Mouse (Mus musculus): ENCODE data around the gene Ifitm7. TPM values are rescaled to one million over a fixed set of nuclear protein-coding genes. Genes with fewer than 3 reads are reported as not detected.

The Ifitm7 gene
- total and polyA plus RNA-seq, 2 experiments from 2014 or later = 0.60 to 0.91 TPM

DNA sequence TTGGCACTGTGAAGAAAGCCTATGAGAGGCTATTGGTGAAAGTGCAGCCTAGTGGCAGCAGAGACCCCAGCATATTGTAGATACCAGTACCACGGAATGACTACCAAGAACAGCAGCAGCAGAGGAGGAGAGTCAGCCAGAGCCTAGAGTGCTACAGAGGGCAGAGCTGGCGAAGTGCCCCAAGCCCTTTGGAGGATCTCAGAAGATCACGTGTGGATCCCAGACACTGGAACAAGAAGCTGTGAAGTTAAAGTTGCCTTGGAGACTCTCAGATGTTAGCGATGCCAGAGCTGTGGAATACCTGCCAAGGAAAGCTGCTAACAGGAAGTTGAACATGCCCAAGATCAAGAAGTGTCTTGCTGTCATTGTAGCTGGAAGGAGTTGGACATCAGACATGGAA, 18.6 kb upstream of the Ifitm7 start:
- Histone ChIP-seq H3K4me1 (ENCODE audit: insufficient read depth, low read length) (no peaks in the 10 kb centered on the region), H3K27me3 (ENCODE audit: insufficient read depth, low read length) (no peaks in the 10 kb centered on the region)
- DNase-seq (ENCODE audit: low spot score) = no peak

DNA sequence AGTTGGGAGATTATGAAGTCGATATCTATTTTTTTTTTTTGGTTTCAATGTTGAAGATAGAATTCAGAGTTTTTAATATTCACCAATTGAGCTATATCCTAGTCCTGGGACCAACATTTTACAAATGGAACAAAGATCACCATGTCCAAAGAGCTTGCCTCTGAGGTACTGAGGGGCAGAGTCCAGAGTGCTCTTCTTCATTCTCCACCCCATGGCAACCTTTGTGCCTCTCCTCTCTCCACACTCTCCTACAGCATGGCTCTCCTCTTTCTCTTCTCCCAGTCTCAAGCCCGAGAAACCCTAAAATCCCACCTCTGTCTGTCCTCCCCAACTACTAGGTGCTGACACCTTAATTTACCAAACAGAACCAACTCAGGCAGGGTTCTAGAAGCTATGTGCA, 18.0 kb upstream of the Ifitm7 start:
- Histone ChIP-seq H3K27ac (ENCODE audit: low read depth, low read length) (no peak overlapping the region), H3K4me2 (ENCODE audit: low read depth, low read length, poor library complexity, severe bottlenecking) (no peak overlapping the region), H3K4me1 (ENCODE audit: insufficient read depth, low read length) (no peaks in the 10 kb centered on the region), H3K27me3 (ENCODE audit: insufficient read depth, low read length) (no peaks in the 10 kb centered on the region), H3K9me3 (ENCODE audit: low read length) (no peaks in the 10 kb centered on the region), H3K9ac (replicated peaks; ENCODE audit: low read length, poor library complexity, severe bottlenecking) (no peak overlapping the region), H3K4me3 (ENCODE audit: low read depth, low read length) (no peak overlapping the region), H3K36me3 (ENCODE audit: insufficient read depth, low read length) (peaks cover 6% of the 10 kb centered on the region)
- TF ChIP-seq CTCF (IDR thresholded peaks at IDR 0.05) = no peak
- DNase-seq (ENCODE audit: low spot score) = no peak
- no peak for ATAC-seq (ENCODE audit: low FRiP score)
- WGBS = 80% methylated on average over 2 of the region's 2 CpGs

More for the DNA sequence above, 18.6 kb upstream of the Ifitm7 start:
- Histone ChIP-seq H3K27ac (ENCODE audit: low read depth, low read length) (no peak overlapping the region), H3K9ac (replicated peaks; ENCODE audit: low read length, poor library complexity, severe bottlenecking) (no peak overlapping the region), H3K4me2 (ENCODE audit: low read depth, low read length, poor library complexity, severe bottlenecking) (no peak overlapping the region), H3K4me3 (ENCODE audit: low read depth, low read length) (no peak overlapping the region), H3K9me3 (ENCODE audit: low read length) (no peaks in the 10 kb centered on the region), H3K36me3 (ENCODE audit: insufficient read depth, low read length) (peaks cover 6% of the 10 kb centered on the region)
- no peak for TF ChIP-seq CTCF (IDR thresholded peaks at IDR 0.05)
- ATAC-seq (ENCODE audit: low FRiP score) = no peak
- WGBS = 82% methylated on average over 4 of the region's 4 CpGs

DNA sequence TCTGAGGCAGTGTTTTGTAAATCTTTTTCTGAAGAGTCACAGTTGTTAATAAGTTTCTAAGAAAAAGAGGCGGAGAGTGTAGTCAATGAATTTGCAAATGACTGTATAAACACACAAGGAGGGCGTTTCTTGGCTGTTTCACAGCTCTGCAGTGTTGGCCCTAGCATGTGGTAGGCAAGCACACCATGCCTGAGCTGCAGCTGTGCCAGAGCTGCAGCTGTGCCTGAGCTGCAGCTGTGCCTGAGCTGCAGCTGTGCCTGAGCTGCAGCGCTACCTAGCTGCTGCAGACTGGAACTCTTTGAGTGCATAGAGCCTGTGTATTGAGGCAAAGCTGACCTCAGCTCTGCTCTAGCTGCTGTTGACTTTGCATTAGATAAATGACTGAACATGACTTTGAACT, 17.5 kb upstream of the Ifitm7 start:
- no peaks in the 10 kb centered on the region for H3K9me3 ChIP-seq (ENCODE audit: low read length)
- H3K4me3 ChIP-seq (ENCODE audit: low read depth, low read length) = no peak overlapping the region
- no peaks in the 10 kb centered on the region for H3K27me3 ChIP-seq (ENCODE audit: insufficient read depth, low read length)
- H3K36me3 ChIP-seq (ENCODE audit: insufficient read depth, low read length) = peaks cover 4% of the 10 kb centered on the region
- H3K4me1 ChIP-seq (ENCODE audit: insufficient read depth, low read length) = no peaks in the 10 kb centered on the region
- H3K9ac ChIP-seq (replicated peaks; ENCODE audit: low read length, poor library complexity, severe bottlenecking) = no peak overlapping the region
- no peak overlapping the region for H3K4me2 ChIP-seq (ENCODE audit: low read depth, low read length, poor library complexity, severe bottlenecking)
- no peak overlapping the region for H3K27ac ChIP-seq (ENCODE audit: low read depth, low read length)
- no peak; the same call in 1 of the 2 replicates for ATAC-seq (ENCODE audit: low FRiP score)
- 25% methylated on average over 3 of the region's 3 CpGs for WGBS
- peak; percentile 55 for DNase-seq (ENCODE audit: low spot score)
- peak; percentile 67 for TF ChIP-seq CTCF (IDR thresholded peaks at IDR 0.05)

DNA sequence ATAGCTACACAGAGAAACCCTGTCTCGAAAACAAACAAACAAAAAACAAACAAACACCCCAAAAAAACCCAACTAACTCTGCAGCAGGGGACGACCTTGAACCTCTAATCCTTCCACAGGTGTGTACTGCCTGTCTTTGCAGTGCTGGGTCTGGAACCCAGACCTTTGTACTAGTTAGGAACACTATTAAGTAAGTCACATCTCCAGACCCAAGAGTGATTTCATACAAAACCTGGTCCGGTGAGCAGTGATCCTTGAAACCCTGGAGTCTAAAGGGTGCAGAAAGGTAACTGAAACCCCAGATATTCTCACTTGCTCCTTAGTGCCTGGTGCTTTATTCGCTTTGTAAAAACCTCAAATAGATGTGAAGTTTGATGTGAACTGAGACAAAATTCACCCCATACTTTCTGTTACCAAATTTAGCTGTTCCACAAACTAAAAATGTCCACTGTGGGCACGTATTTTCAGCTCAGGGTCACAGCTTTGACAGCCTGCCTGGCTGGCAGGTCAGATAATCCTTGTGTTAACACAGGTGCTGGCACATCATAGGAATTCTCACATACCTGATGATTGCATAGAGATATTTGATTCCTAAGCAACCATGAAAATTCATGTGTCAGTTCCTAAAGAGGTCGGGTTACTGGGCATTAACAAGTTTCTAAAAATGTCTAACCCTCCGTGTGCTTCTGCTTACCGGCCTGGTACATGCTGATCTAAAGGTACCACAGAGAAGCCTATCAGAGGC, 16.9 kb upstream of the Ifitm7 start:
- no peaks in the 10 kb centered on the region for H3K4me1 ChIP-seq (ENCODE audit: insufficient read depth, low read length)
- H3K27me3 ChIP-seq (ENCODE audit: insufficient read depth, low read length) = no peaks in the 10 kb centered on the region
- no peak overlapping the region for H3K9ac ChIP-seq (replicated peaks; ENCODE audit: low read length, poor library complexity, severe bottlenecking)
- H3K9me3 ChIP-seq (ENCODE audit: low read length) = no peaks in the 10 kb centered on the region
- no peaks in the 10 kb centered on the region for H3K36me3 ChIP-seq (ENCODE audit: insufficient read depth, low read length)
- no peak for TF ChIP-seq CTCF (IDR thresholded peaks at IDR 0.05)
- no peak for ATAC-seq (ENCODE audit: low FRiP score)
- no peak overlapping the region for H3K27ac ChIP-seq (ENCODE audit: low read depth, low read length)
- no peak overlapping the region for H3K4me2 ChIP-seq (ENCODE audit: low read depth, low read length, poor library complexity, severe bottlenecking)
- DNase-seq (ENCODE audit: low spot score) = no peak
- 62% methylated on average over 8 of the region's 8 CpGs for WGBS
- H3K4me3 ChIP-seq (ENCODE audit: low read depth, low read length) = no peak overlapping the region

DNA sequence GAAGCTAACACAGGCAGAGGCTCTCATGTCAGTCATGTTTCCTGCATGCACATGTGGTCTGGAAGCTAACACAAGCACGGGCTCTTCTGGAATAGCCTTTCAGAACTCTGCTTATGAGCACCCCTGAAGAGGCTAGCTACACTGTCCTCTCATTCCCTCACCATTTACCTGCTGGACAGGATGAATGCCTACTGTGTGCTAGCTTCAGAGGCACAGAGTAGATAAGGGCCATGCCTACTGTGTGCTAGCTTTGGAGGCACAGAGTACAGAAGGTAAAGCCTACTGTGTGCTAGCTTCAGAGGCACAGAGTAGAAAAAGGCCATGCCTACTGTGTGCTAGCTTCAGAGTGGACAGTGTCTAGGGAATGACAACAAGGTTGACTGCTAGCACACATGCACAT, 7.8 kb upstream of the Ifitm7 start:
- no peak for ATAC-seq (ENCODE audit: low FRiP score)
- H3K9me3 ChIP-seq (ENCODE audit: low read length) = no peaks in the 10 kb centered on the region
- no peak for TF ChIP-seq CTCF (IDR thresholded peaks at IDR 0.05)
- no peak overlapping the region for H3K4me3 ChIP-seq (ENCODE audit: low read depth, low read length)
- H3K27me3 ChIP-seq (ENCODE audit: insufficient read depth, low read length) = no peaks in the 10 kb centered on the region
- H3K4me2 ChIP-seq (ENCODE audit: low read depth, low read length, poor library complexity, severe bottlenecking) = no peak overlapping the region
- no peaks in the 10 kb centered on the region for H3K36me3 ChIP-seq (ENCODE audit: insufficient read depth, low read length)
- H3K4me1 ChIP-seq (ENCODE audit: insufficient read depth, low read length) = no peaks in the 10 kb centered on the region
- H3K27ac ChIP-seq (ENCODE audit: low read depth, low read length) = no peak overlapping the region
- 83% methylated on average over 1 of the region's 1 CpGs for WGBS
- no peak overlapping the region for H3K9ac ChIP-seq (replicated peaks; ENCODE audit: low read length, poor library complexity, severe bottlenecking)
- DNase-seq (ENCODE audit: low spot score) = no peak

DNA sequence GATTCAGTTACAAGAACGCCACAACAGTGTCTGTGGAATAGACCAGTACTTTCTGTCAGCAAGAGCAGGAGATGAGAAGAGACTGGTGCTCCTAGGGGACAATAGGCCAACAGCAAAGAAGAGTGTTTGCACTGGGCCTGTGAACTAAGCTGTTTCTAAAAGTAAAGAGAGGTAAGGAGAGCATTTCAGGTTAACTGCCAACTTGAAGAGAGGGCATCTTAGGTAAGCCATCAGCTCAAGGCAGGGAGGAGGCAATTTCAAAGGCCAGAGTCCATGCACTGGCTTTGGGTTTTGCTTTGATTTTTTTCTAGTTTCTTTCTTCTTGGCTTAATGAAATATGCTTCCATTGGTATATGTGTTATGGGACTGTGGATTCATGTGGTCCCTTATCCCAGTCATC, 7.4 kb upstream of the Ifitm7 start:
- H3K27me3 ChIP-seq (ENCODE audit: insufficient read depth, low read length) = no peaks in the 10 kb centered on the region
- DNase-seq (ENCODE audit: low spot score) (no peak), ATAC-seq (ENCODE audit: low FRiP score) (no peak)
- no peak overlapping the region for H3K27ac ChIP-seq (ENCODE audit: low read depth, low read length)
- no peak for TF ChIP-seq CTCF (IDR thresholded peaks at IDR 0.05)
- 0 out of 2 replicates have a peak, but pooled peaks cover under 1% of the 10 kb centered on the region for H3K4me1 ChIP-seq (ENCODE audit: insufficient read depth, low read length)
- no peak overlapping the region for H3K9ac ChIP-seq (replicated peaks; ENCODE audit: low read length, poor library complexity, severe bottlenecking)
- H3K4me3 ChIP-seq (ENCODE audit: low read depth, low read length) = no peak overlapping the region
- H3K9me3 ChIP-seq (ENCODE audit: low read length) = no peaks in the 10 kb centered on the region
- WGBS = 91% methylated on average over 1 of the region's 1 CpGs
- H3K36me3 ChIP-seq (ENCODE audit: insufficient read depth, low read length) = no peaks in the 10 kb centered on the region
- no peak overlapping the region for H3K4me2 ChIP-seq (ENCODE audit: low read depth, low read length, poor library complexity, severe bottlenecking)

All from midbrain, postnatal 0 days (tissue).